Mouse (Mus musculus) CH12.LX (cell line): Measurements from ENCODE around the gene Gpr108. TPM values are rescaled to one million over a fixed set of nuclear protein-coding genes. Genes with fewer than 3 reads are reported as not detected.

Source experiments
- DNase-seq: peaks from one replicate; pipeline ENCODE4 v3.0.0-alpha.2; 2013; ENCODE audit errors: extremely low read depth
- H3K27ac ChIP-seq: 2 replicates; pipeline ENCODE4 v1.5.1; 2012; ENCODE audit warnings: low read depth, mild to moderate bottlenecking, control low read depth, moderate library complexity; ENCODE audit not compliant: insufficient read depth
- H3K27me3 ChIP-seq: replicated peaks from 2 replicates; pipeline ENCODE3; 2012; ENCODE audit warnings: inconsistent platforms
- H3K36me3 ChIP-seq, 2 experiments: replicated peaks in 1 of 2; 2 replicates each; pipeline versions ENCODE3 to v1.6.1; 2012; ENCODE audit warnings: inconsistent platforms in 1 of 2, low read length in 1 of 2, mild to moderate bottlenecking in 1 of 2, mixed read lengths in 1 of 2, moderate library complexity in 1 of 2; ENCODE audit not compliant: control insufficient read depth in 1 of 2, insufficient read depth in 1 of 2
- H3K4me1 ChIP-seq, 2 experiments: 2 replicates each; pipeline ENCODE4 v1.6.1; 2012; ENCODE audit warnings: inconsistent platforms in 1 of 2, moderate library complexity in 1 of 2; ENCODE audit not compliant: insufficient read depth in 2 of 2, control insufficient read depth in 1 of 2
- H3K4me2 ChIP-seq: 2 replicates; pipeline ENCODE4 v1.6.1; 2012; ENCODE audit warnings: low read depth, mild to moderate bottlenecking, control low read depth; ENCODE audit not compliant: poor library complexity, insufficient read depth, severe bottlenecking
- H3K4me3 ChIP-seq, 3 experiments: fragments of 150-350 bp in 1 of 3; sonication (generic) in 1 of 3; replicated peaks in 1 of 3; 2 replicates each; pipeline versions ENCODE3 to v1.5.1; 2011 to 2012; ENCODE audit warnings: low read depth in 2 of 3, low read length in 2 of 3, mild to moderate bottlenecking in 2 of 3, moderate library complexity in 2 of 3, control low read depth in 1 of 3, improper control_type of control experiment in 1 of 3, inconsistent platforms in 1 of 3, mixed read lengths in 1 of 3; ENCODE audit not compliant: poor library complexity in 1 of 3
- H3K79me2 ChIP-seq: replicated peaks from 2 replicates; pipeline ENCODE4 v1.6.1; 2012; ENCODE audit warnings: mild to moderate bottlenecking, moderate library complexity; ENCODE audit not compliant: control insufficient read depth, poor library complexity, insufficient read depth, severe bottlenecking; ENCODE audit errors: extremely low read depth
- H3K9ac ChIP-seq: 2 replicates; pipeline ENCODE4 v1.6.1; 2012; ENCODE audit warnings: low read depth, mild to moderate bottlenecking, control low read depth, moderate library complexity; ENCODE audit not compliant: insufficient read depth
- H3K9me3 ChIP-seq: replicated peaks from 2 replicates; pipeline ENCODE3; 2012; ENCODE audit warnings: low read length, inconsistent platforms, mixed read lengths
- BHLHE40 ChIP-seq: IDR thresholded peaks from 2 replicates; pipeline ENCODE4 v1.6.1; 2011; ENCODE audit warnings: mild to moderate bottlenecking, low read depth, low read length, improper control_type of control experiment
- CHD2 ChIP-seq: IDR thresholded peaks from 2 replicates; pipeline ENCODE4 v1.6.1; 2011; ENCODE audit warnings: low read length, improper control_type of control experiment
- E2F4 ChIP-seq: IDR thresholded peaks from 2 replicates; pipeline ENCODE4 v1.6.1; 2011; ENCODE audit warnings: low read depth, low read length, improper control_type of control experiment; ENCODE audit not compliant: insufficient replicate concordance
- EP300 ChIP-seq: IDR thresholded peaks from 2 replicates; pipeline ENCODE4 v1.6.1; 2011; ENCODE audit warnings: low read length, improper control_type of control experiment
- ETS1 ChIP-seq: conservative IDR thresholded peaks from 2 replicates; pipeline ENCODE4 v1.6.1; 2012; ENCODE audit warnings: low read depth, mild to moderate bottlenecking, inconsistent platforms, low read length, improper control_type of control experiment, moderate library complexity
- GABPA ChIP-seq: IDR thresholded peaks from 2 replicates; pipeline ENCODE4 v1.6.1; 2012; ENCODE audit warnings: low read depth, low read length, improper control_type of control experiment, inconsistent platforms; ENCODE audit not compliant: insufficient replicate concordance
- HCFC1 ChIP-seq: IDR thresholded peaks from 2 replicates; pipeline ENCODE4 v1.6.1; 2012; ENCODE audit warnings: low read depth, mild to moderate bottlenecking, inconsistent platforms, low read length, improper control_type of control experiment
- IRF4 ChIP-seq: IDR thresholded peaks from 2 replicates; pipeline ENCODE4 v1.6.1; 2014; ENCODE audit warnings: low read depth, mild to moderate bottlenecking, inconsistent platforms, low read length, improper control_type of control experiment
- JUN ChIP-seq: IDR thresholded peaks from 2 replicates; pipeline ENCODE4 v1.6.1; 2011; ENCODE audit warnings: low read depth, mild to moderate bottlenecking, low read length, improper control_type of control experiment, moderate library complexity; ENCODE audit not compliant: insufficient read depth
- KAT2A ChIP-seq: IDR thresholded peaks from 2 replicates; pipeline ENCODE4 v1.6.1; 2012; ENCODE audit warnings: low read length, improper control_type of control experiment, inconsistent platforms; ENCODE audit not compliant: insufficient replicate concordance
- NELFE ChIP-seq: IDR thresholded peaks from 2 replicates; pipeline ENCODE4 v1.6.1; 2011; ENCODE audit warnings: low read depth, low read length, improper control_type of control experiment
- NRF1 ChIP-seq: IDR thresholded peaks from 2 replicates; pipeline ENCODE4 v1.6.1; 2014; ENCODE audit warnings: low read depth, mild to moderate bottlenecking, inconsistent platforms, low read length, improper control_type of control experiment, moderate library complexity
- RAD21 ChIP-seq: IDR thresholded peaks from 2 replicates; pipeline ENCODE4 v1.6.1; 2011; ENCODE audit warnings: low read depth, mild to moderate bottlenecking, low read length, improper control_type of control experiment, moderate library complexity
- SIN3A ChIP-seq: IDR thresholded peaks from 2 replicates; pipeline ENCODE4 v1.6.1; 2012; ENCODE audit warnings: low read length, improper control_type of control experiment, inconsistent platforms
- SMC3 ChIP-seq: IDR thresholded peaks from 2 replicates; pipeline ENCODE4 v1.6.1; 2011; ENCODE audit warnings: low read depth, low read length, improper control_type of control experiment
- USF1 ChIP-seq: IDR thresholded peaks from 2 replicates; pipeline ENCODE4 v1.6.1; 2014; ENCODE audit warnings: low read depth, mild to moderate bottlenecking, inconsistent platforms, low read length, improper control_type of control experiment
- ZMIZ1 ChIP-seq: IDR thresholded peaks from 2 replicates; pipeline ENCODE4 v1.6.1; 2012; ENCODE audit warnings: low read depth, mild to moderate bottlenecking, inconsistent platforms, low read length, improper control_type of control experiment
- dilution Hi-C: fragments of 300-500 bp; cut with MboI; formaldehyde crosslinking; loops from 2 replicates; pipeline ENCODE4 v1.14.3; 2020; ENCODE audit warnings: low sequenced_read_pairs; ENCODE audit not compliant: extremely low pct_unique_long_range_greater_than_20kb, extremely low pct_ligation_motif_present
- in situ Hi-C: fragments of 300-500 bp; cut with MboI; formaldehyde crosslinking; loops from 3 replicates; pipeline ENCODE4 v1.14.3; 2019; ENCODE audit warnings: low sequenced_read_pairs, low pct_ligation_motif_present, low pct_unique_long_range_greater_than_20kb, mixed read lengths
- polyA plus RNA-seq: library from polyadenylated mRNA; unstranded; fragments of >175 nt; gene quantifications from 2 replicates; pipeline ENCODE4 v1.2.1, GENCODE M21; 2012; ENCODE audit warnings: low read depth; ENCODE audit not compliant: insufficient read length
- total RNA-seq, 2 experiments: library from RNA; depleted of rRNA; stranded (reverse); fragments of 300-350 nt in 1 of 2; fragments of >200 nt in 1 of 2; gene quantifications; 2 replicates each; pipeline ENCODE4 v1.2.3; 2012 to 2014

Gene Gpr108
- total and polyA plus RNA-seq, 3 experiments, result 20.2 to 32.0 (median 25.0) TPM

DNA sequence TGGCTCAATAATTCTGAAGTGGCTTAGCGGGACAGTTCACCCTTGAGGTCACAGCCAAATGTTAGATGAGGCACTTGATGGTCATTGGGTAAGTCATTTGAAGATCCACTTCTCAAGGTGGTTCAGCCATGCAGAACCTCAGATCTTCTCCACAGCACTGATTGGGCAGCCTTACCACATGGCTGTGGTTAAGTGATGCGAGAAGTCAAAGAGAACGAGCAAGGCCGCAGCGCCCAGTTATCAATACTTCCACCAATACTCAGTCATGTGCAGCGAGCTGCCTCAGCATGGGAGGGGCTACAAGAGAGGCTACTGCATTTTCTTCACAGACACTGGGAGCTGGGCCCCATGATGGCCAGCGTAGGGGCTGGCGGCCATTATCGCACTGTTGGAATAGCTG lies 44.7 kb upstream of the Gpr108 start:
- no peaks in the 10 kb centered on the region for H3K27me3 ChIP-seq
- peaks cover 45 to 81% of the 10 kb centered on the region in 2 experiments for H3K36me3 ChIP-seq
- peaks cover 69% of the 10 kb centered on the region for H3K79me2 ChIP-seq
- no peak overlapping the region for H3K9ac ChIP-seq
- H3K4me2 ChIP-seq, result no peak overlapping the region; the same call in 1 of the 2 replicates
- H3K4me3 ChIP-seq, result no peak overlapping the region
- in situ Hi-C loops, result no loop called here
- peaks cover 32 to 55% of the 10 kb centered on the region in 2 experiments for H3K4me1 ChIP-seq
- dilution Hi-C loops, result no loop called here
- peak; percentile 50 for DNase-seq
- H3K9me3 ChIP-seq, result peaks cover 15% of the 10 kb centered on the region
- H3K27ac ChIP-seq, result peak overlapping the region; percentile 83; the same call in 1 of the 2 replicates
- TF ChIP-seq NRF1, result no peak
- TF ChIP-seq CHD2, result no peak
- TF ChIP-seq RAD21, result no peak
- no peak for TF ChIP-seq KAT2A
- TF ChIP-seq ETS1, result no peak
- 0 out of 2 replicates have a peak, but pooled peaks have one; percentile 22 for TF ChIP-seq USF1
- TF ChIP-seq BHLHE40, result peak; percentile 60
- TF ChIP-seq HCFC1, result no peak
- no peak for TF ChIP-seq ZMIZ1
- TF ChIP-seq E2F4, result no peak

DNA sequence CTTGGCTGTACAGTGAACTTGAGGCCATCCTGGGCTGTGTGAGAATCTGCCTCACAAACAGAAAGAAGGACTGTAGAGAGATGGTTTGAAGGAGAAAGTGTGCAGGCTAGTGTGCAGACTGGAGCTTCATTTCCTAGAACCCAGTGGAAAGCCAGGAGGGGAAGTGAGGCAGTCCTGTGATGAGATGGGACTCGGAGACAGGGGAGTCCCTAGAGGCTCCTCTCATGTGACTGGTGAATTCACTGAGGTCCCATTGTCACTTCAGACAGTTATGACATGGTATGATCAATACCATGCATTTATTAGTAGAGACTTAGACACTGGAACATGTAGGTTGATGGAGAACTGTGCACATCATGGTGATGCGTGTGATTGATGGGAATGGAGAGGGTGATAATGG lies 44.1 kb upstream of the Gpr108 start:
- H3K27ac ChIP-seq, result peak overlapping the region; percentile 83
- peaks cover 16% of the 10 kb centered on the region for H3K9me3 ChIP-seq
- peaks cover 32 to 56% of the 10 kb centered on the region in 2 experiments for H3K4me1 ChIP-seq
- H3K27me3 ChIP-seq, result no peaks in the 10 kb centered on the region
- in situ Hi-C loops, result no loop called here
- peak overlapping the region; percentile 1; the same call in 1 of the 2 replicates for H3K4me2 ChIP-seq
- DNase-seq, result peak; percentile 61
- peaks cover 41 to 80% of the 10 kb centered on the region in 2 experiments for H3K36me3 ChIP-seq
- dilution Hi-C loops, result no loop called here
- H3K9ac ChIP-seq, result no peak overlapping the region
- TF ChIP-seq USF1 (no peak), IRF4 (peak; percentile 50; the same call in 1 of the 2 replicates), GABPA (no peak), SMC3 (no peak), JUN (no peak), SIN3A (0 out of 2 replicates have a peak, but pooled peaks have one; percentile 19), ETS1 (peak; percentile 60), EP300 (peak; percentile 50; the same call in 1 of the 2 replicates), NELFE (no peak), BHLHE40 (peak; percentile 83)
- H3K4me3 ChIP-seq, result peak overlapping the region in 1 of 3 experiments; percentile 43
- peaks cover 76% of the 10 kb centered on the region for H3K79me2 ChIP-seq
